Mouse (Mus musculus) frontal cortex, adult (tissue): ENCODE data around the gene Rab37.
A peak's percentile ranks its signal among the peaks of the same experiment; 100 is the strongest.

Source experiments
- ATAC-seq: cut with Nextera tagmentation; 2 replicates; pipeline ENCODE4 v1.9.2; 2017; ENCODE audit warnings: mild to moderate bottlenecking, moderate library complexity, mixed read lengths; ENCODE audit not compliant: low TSS enrichment

Rab37 gene

DNA sequence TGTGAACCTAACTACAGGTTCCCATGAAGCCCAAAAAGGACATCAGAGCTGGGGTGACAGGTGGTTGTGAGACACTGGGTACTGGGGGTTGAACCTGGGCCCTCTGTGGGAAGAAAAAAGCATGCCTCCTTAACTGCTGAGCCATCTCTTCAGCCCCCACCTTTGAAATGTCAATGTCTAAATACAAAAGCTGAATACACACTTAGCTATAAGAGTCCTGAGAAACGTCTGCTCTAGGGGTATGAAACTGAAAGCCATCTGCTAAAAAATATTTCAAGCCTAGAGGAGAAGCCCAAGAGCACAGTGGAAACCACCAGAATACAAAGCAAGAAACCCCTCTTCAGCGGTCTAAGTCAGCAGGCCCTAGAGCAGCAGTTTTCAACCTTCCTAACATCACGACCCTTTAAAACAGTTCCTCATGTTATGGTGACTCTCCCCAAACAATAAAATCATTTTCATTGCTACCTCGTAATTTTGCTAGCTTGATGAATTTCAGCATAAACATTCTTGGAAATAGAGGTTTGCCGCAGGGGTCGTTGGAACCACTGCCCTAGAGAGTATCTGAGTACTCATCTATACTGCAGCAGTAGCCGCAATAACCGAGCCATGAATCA, 40.6 kb downstream of the Rab37 start:
- no peak for ATAC-seq

DNA sequence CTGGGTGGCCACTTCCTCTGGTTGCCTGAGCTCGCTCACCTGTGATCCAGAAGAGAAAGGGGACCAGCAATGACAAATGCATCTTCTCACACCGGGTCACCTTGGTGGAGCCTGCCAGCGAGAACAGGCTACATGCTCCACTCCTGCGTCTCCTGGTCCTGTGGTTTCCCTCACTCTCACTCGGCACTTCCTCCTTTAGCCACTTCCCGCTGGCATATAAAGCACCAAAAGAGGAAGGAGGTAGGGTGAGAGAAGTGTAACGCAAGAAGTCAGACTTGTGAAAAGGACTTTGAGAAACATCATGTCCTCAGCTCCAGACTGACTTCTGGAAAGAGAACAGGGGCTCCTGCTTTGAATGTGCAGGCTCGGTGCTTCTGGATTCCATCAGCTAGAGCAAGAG, 42.6 kb downstream of the Rab37 start, which contains the start of gene Cd300lf:
Cd300lf (minus strand) TSS at position 193 of the 400 bp plus-strand sequence.
- ATAC-seq = no peak

DNA sequence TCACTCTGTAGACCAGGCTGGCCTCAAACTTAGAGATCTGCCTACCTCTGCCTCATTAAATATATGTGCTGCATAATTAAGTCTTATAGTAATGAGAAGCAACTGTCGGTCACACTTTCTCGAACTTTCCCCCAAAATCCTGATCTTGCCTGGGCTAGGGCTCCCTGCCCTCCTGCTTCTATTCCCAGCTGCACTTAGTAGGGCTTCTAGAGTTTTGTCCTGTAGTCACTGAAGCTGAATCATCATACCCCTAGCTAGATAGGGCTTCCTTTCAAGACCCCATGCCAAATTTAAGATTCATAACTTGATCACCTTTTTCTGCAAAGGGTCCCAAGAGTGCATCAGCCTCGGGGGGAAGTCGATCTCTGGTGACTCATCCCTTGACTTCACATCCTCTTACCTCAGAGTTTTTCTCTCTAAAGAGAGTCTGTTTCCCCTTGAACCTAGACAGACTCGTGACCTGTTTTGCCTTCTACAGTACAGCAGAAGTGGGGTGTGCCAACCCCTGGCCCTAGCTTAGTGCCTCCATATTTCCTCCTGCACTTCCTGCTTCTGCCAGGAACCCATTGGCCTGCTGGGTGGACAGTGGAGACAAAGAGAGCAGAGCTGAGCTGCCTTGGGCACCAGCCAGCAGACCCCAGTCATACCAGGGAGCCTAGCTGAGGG, 47.5 kb downstream of the Rab37 start:
- no peak for ATAC-seq

GRCm38 (mm10) chr11:115141970-115142369, 50.7 kb downstream of the Rab37 start:
- ATAC-seq = no peak

DNA sequence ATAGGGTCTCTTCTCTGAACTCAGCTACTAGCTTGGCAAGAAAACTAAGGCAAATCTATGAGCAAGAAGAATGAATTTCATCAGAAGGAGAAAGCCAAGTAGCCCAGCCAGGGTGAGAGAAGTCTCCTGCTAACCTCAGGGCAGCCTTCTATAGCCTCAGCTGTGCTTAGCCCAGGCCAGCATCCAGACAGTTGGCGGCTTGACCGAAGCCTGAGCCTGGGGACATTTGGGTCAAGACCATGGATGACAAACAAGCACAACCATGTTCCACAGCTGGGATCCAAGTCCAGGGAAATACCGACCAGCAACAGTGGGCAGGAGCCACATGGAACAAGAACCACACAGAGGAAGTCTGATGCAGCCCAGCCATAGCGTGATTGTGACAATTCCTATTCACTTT, 56.6 kb downstream of the Rab37 start:
- no peak for ATAC-seq

DNA sequence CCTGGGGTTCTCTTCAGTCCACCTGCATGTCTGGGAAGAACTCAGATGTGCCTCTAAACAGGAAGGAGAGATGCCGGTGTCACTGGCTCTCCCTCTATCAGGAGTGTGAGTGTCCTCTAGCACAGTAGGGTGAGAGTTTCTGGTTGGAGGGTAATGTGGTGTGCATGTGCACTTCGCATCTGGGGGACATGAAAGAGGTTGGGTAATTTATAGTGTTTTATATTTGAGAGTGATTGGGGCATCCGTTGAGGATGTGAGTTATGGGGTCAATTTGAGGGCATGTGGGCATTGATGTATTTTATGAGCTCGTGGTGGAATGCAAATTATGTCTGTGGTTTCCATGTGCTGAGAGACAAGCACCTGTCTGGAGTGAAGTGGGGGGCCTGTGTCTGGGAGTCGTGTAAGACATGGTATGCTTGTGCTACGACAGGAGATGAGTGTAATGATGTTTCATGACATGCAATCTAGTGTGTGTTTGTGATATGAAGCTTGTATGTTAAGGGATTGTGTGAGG, 59.6 kb downstream of the Rab37 start:
- ATAC-seq = no peak

DNA sequence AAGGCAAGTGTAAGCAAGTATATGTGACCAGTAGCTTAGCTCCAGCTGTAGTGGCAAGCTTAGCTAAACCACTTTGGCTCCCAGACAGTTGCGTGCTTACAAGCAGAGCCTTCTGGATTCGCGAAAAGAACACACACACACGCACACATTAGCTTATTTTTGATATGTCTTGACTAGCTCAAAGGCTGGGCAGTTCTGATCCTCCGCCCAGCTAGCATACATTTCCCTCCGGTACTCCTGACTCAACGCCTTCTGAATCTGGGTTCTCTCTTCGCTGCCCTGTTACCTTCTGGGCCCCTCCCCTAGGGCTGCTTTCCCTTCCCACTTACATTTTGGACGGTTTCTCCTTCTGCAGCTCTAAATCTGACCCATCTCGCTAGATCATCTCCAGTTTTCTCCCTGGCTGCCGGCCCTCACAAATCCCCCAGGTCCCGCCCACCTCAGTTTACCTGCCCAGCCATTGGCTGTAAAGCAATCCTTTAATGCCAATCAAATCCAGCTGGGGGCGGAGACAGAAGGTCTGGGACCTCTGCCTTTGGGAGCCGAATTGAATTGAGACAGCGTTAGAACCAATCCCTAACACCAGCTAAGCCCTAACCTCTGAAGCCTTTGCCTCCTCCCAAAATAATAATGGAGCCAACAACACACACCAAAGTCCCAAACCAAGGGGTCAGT, 60.7 kb downstream of the Rab37 start:
- no peak for ATAC-seq

DNA sequence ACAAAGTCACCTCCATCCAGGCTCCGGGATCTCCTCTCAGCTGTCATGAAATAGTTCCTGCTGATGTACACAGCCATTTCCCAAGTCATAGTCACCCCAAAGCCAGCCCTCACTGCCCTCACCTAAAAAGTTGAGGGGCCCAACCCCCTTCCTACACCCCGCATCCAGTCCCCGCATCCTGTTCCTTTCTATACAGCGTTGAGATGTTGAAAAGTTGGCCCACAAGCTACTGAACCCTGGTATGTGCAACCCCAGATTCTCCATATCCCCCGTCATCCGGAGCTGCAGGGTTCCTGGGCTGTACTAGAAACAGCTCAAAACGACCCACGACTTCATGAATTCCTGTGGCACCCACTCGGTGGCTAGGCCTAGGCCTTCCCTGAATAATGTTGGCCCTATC, 61.9 kb downstream of the Rab37 start:
- ATAC-seq = no peak

DNA sequence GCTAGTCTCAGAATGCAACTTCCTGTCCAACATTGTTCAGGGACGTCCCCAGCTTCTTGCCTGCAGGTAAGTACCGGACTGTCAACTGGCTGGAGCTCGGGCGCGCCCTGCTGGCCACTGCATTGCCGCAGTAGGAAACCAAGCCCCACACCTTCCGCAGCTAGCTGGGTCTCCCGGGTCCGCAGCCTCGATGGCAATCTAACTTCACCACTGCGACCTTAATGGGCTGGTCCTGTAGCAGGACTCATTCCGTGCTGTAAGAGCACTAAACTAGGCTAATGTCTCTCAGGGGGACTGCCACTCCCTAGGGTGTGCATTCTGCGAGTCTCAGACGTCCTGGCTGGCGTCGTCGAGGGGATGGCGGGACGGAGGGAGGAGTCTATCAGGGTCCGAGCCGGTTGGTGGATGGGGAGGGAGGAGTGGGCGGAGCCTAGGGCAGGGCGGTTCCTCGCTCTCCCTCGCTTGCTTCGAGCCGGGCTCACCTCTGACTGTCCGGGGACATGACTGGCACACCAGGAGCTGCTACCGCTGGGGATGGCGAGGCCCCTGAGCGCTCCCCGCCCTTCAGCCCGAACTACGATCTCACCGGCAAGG, 62.6 kb downstream of the Rab37 start:
- peak; percentile 57; the same call in 1 of the 2 replicates for ATAC-seq

GRCm38 (mm10) chr11:115155053-115155634, 63.9 kb downstream of the Rab37 start:
- ATAC-seq = no peak

DNA sequence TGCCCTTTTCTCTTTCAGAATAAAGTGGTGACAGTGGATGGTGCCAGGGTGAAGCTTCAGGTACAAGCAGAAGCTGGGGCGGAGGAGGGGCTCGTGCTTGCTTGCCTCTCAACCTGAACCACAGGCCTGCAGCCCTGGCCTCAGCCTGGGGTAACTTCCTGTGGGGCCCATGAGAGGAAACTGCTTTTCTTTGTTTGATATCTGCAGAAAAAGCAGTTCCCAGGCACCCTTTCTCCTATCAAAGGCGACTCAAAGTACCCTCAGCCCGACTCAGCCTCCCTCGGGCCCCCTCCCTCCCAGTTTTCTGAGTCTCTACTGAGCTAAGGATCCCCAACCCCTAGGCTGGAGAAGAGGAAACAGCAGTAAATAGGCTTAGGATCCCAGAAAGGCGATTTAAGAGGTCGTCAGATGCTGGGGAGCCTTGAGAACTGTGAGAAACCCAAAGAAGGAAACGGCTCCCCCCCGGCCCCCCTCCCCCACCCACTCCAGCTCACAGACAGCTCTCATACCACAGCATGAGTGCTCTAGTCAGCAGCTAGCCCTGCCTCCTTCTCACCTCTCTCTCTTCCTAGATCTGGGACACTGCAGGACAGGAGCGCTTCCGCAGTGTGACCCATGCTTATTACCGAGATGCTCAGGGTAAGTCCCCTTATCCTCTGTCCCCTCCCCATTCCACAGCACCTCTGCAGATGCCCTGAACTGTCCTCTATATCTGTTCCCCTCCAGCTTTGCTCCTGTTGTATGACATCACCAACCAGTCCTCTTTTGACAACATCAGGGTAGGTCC, 66.9 kb downstream of the Rab37 start:
- no peak for ATAC-seq

GRCm38 (mm10) chr11:115160016-115160797, 69.0 kb downstream of the Rab37 start:
- ATAC-seq = no peak

GRCm38 (mm10) chr11:115160883-115161577, 69.8 kb downstream of the Rab37 start:
- no peak for ATAC-seq

DNA sequence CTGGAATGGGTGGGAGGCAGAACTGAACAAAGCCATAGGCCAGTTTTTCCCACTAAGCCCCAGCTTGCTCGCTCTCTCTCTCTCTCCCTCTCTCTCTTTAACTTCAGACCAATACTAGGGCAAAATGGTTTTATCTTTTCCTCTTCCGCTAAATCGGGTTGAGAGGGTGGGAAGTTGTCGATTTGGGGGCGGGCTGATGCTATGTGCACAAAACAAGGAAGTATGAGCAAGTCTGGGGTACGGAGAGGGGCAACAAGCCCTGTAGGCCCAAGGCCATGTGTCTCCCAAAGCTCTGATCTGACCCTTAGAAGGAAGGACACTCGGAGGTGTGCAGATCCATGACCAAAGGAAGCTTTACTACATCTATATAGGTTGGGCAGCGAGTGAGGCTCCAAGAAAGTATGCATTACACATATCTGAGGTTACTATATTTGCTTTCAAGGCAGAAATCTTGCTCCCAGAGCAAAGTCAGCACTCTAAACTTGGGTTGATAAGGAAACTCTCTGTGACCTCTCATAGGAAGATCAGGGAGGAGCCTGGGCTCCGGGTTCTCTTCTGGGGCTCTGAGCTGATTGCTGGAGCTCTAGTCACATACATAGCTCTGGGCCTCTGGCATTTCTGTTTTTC, 70.5 kb downstream of the Rab37 start:
- no peak for ATAC-seq

DNA sequence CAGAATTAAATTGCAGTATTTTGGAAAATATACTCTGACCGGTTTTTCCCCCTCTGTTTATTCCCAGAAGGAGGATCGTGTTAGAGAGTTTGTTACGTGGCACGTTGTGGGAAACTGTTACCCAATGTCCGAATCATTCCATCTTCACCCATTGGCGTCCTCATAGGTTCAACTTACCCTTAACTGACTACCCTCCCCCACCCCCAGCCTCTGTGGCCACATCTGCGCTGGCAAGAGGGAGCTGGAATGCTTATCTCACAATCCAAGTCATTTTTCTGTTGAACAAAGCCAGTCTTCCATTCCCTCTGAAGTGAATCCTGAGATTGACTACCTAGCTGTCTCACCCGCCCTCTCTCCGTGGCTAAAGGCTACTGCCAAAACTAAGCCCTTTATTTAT, 71.0 kb downstream of the Rab37 start:
- no peak for ATAC-seq

DNA sequence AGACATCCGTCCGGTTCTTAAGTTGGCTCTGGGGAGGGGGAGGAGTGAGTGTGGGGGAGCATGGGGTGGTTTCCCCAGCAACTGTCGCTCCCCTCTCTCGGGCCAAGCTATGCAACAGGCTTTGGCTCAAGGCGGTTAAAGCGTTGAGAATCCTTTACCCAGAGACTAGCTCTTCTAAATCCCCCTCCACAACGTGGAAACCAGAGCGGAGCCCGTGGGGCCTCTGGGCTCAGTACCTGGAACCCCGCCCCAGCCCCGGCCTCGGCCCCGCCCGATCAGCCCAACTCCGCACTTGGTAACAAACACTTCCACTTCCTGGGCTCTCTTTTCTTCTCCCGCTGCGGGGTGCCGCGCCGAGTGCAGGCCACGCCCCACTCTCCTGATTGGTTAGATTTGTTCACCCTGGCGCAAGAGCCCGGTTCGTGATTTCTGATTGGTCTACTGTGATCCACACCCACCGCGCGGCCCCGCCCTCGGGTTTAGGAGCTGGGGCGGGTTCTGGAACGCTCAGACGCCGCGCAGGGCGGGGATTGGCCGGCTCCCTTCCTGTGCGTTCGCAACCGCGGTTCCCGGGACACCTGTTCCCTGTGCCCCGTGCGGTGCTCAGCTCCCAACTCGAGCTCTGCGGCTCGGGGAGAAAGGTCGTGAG, 71.7 kb downstream of the Rab37 start, which contains the start of gene Slc9a3r1:
Slc9a3r1 (plus strand) TSS at position 510 of the 649 bp plus-strand sequence.
- peak; percentile 90 for ATAC-seq

GRCm38 (mm10) chr11:115163568-115164150, 72.4 kb downstream of the Rab37 start:
- no peak for ATAC-seq

GRCm38 (mm10) chr11:115164341-115164975, 73.2 kb downstream of the Rab37 start:
- no peak for ATAC-seq
